Mouse (Mus musculus) embryonic facial prominence, embryonic 13.5 days (tissue): ENCODE data around the gene Glis1. TPM values are rescaled to one million over a fixed set of nuclear protein-coding genes. Genes with fewer than 3 reads are reported as not detected.

Experiments used
- ATAC-seq: fragments of 200-750 bp; cut with Nextera tagmentation; 2 replicates; pipeline ENCODE4 v1.8.0; 2017; ENCODE audit warnings: low read depth; ENCODE audit not compliant: insufficient number of reproducible peaks, insufficient read depth, low FRiP score, low TSS enrichment
- H3K27ac ChIP-seq: fragments of 300-500 bp; sonication (generic); 2 replicates; pipeline ENCODE4 v1.5.1; 2015; ENCODE audit warnings: moderate library complexity, mild to moderate bottlenecking, inconsistent platforms
- H3K27me3 ChIP-seq: fragments of 300-500 bp; sonication (generic); 2 replicates; pipeline ENCODE4 v1.6.1; 2015; ENCODE audit warnings: mild to moderate bottlenecking, inconsistent platforms
- H3K36me3 ChIP-seq: fragments of 300-500 bp; sonication (generic); 2 replicates; pipeline ENCODE4 v1.6.1; 2015; ENCODE audit warnings: mild to moderate bottlenecking, inconsistent platforms
- H3K4me1 ChIP-seq: fragments of 300-500 bp; sonication (generic); 2 replicates; pipeline ENCODE4 v1.6.1; 2015; ENCODE audit warnings: inconsistent platforms
- H3K4me2 ChIP-seq: fragments of 300-500 bp; sonication (generic); 2 replicates; pipeline ENCODE4 v1.6.1; 2015; ENCODE audit warnings: moderate library complexity, mild to moderate bottlenecking, inconsistent platforms
- H3K4me3 ChIP-seq: fragments of 300-500 bp; sonication (generic); 2 replicates; pipeline ENCODE4 v1.5.1; 2015; ENCODE audit warnings: mild to moderate bottlenecking, inconsistent platforms
- H3K9ac ChIP-seq: fragments of 300-500 bp; sonication (generic); 2 replicates; pipeline ENCODE4 v1.6.1; 2015; ENCODE audit warnings: mild to moderate bottlenecking, inconsistent platforms
- H3K9me3 ChIP-seq: fragments of 300-500 bp; sonication (generic); 2 replicates; pipeline ENCODE4 v1.6.1; 2016; ENCODE audit warnings: inconsistent platforms
- WGBS: fragments of 180-500 bp; shearing (Covaris S2); methylation state at CpG from one replicate; pipeline ENCODE4 v1.1.7; 2015; ENCODE audit warnings: mixed read lengths; 5-methylcytosine and 5-hydroxymethylcytosine counted together
- polyA plus RNA-seq: library from polyadenylated mRNA; unstranded; fragments of >200 nt; fragmentation: Nextera tagmentation; extraction: Ambion mirVana; gene quantifications from 2 replicates; pipeline ENCODE4 v1.2.1, GENCODE M21; 2015

Gene Glis1
- polyA plus RNA-seq, 1 experiment from 2014 or later = 60.4 TPM

GRCm38 (mm10) chr4:107603208-107603607 is 168.8 kb downstream of the Glis1 start:
- Histone ChIP-seq H3K27me3 (peaks cover under 1% of the 10 kb centered on the region; the same call in 1 of the 2 replicates), H3K36me3 (no peaks in the 10 kb centered on the region), H3K4me1 (peaks cover 57% of the 10 kb centered on the region), H3K27ac (no peak overlapping the region), H3K4me2 (no peak overlapping the region), H3K9me3 (no peaks in the 10 kb centered on the region), H3K4me3 (no peak overlapping the region), H3K9ac (0 out of 2 replicates have a peak overlapping the region, but pooled peaks have one; percentile 16)
- ATAC-seq = no peak
- WGBS = 78% methylated on average over 7 of the region's 7 CpGs

GRCm38 (mm10) chr4:107605964-107606602 is 171.7 kb downstream of the Glis1 start:
- H3K36me3 ChIP-seq = no peaks in the 10 kb centered on the region
- no peak for ATAC-seq

GRCm38 (mm10) chr4:107609775-107610174 is 175.4 kb downstream of the Glis1 start:
- peak; percentile 45 for ATAC-seq
- no peak overlapping the region for H3K4me3 ChIP-seq
- peaks cover 76% of the 10 kb centered on the region for H3K4me1 ChIP-seq
- H3K9ac ChIP-seq = no peak overlapping the region
- H3K9me3 ChIP-seq = no peaks in the 10 kb centered on the region
- H3K27me3 ChIP-seq = peaks cover 2% of the 10 kb centered on the region; the same call in 1 of the 2 replicates
- WGBS = 25% methylated on average over 8 of the region's 8 CpGs
- no peaks in the 10 kb centered on the region for H3K36me3 ChIP-seq
- no peak overlapping the region for H3K4me2 ChIP-seq
- peak overlapping the region; percentile 92 for H3K27ac ChIP-seq

More at GRCm38 (mm10) chr4:107605964-107606602, 171.7 kb downstream of the Glis1 start:
- Histone ChIP-seq H3K9me3 (no peaks in the 10 kb centered on the region), H3K9ac (0 out of 2 replicates have a peak overlapping the region, but pooled peaks have one; percentile 23), H3K4me2 (no peak overlapping the region), H3K27ac (peak overlapping the region; percentile 63), H3K4me1 (peaks cover 76% of the 10 kb centered on the region), H3K27me3 (peaks cover 2% of the 10 kb centered on the region; the same call in 1 of the 2 replicates), H3K4me3 (no peak overlapping the region)
- WGBS = 49% methylated on average over 17 of the region's 17 CpGs

- Histone ChIP-seq H3K27me3 (peaks cover 2% of the 10 kb centered on the region; the same call in 1 of the 2 replicates), H3K4me2 (no peak overlapping the region), H3K27ac (peak overlapping the region; percentile 8; the same call in 1 of the 2 replicates), H3K9me3 (no peaks in the 10 kb centered on the region), H3K4me1 (peaks cover 54% of the 10 kb centered on the region), H3K36me3 (no peaks in the 10 kb centered on the region), H3K4me3 (no peak overlapping the region), H3K9ac (no peak overlapping the region)
- ATAC-seq = no peak
- WGBS = 75% methylated on average over 9 of the region's 9 CpGs
These were observed 177.7 kb downstream of the Glis1 start for GRCm38 (mm10) chr4:107611888-107612650.

DNA sequence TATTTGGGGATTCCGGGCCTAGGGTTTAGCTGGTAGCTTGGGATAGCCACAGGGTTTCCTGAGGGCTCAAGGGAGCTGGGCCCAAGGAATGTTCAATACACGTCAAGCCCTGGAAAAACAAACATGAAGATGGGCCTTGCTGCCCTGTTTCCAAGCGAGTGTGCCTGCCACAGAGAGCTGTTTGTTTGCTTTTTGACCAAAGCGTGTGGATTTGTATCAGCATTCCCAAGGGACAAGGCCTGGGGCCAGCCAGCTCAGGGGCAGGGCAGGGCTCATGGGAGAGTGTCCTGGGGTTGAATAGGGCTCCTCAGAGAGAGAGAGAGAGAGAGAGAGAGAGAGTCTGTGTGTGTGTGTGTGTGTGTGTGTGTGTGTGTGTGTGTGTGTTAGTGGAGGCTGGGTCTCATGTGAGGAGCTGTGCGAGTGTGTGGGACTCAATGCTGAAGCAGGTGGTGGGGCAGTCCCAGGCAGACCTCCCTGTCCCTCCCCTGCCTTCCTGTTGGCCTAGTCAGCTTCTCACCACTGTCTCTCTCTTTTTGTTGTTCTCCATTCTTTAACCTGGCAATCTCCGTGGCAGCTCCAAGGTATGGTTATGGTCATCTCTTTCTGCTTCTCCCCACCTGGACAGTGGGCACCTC is 183.3 kb downstream of the Glis1 start:
- Histone ChIP-seq H3K9ac (no peak overlapping the region), H3K27ac (no peak overlapping the region), H3K27me3 (no peaks in the 10 kb centered on the region; the same call in 1 of the 2 replicates), H3K36me3 (no peaks in the 10 kb centered on the region), H3K4me3 (no peak overlapping the region), H3K4me1 (peaks cover 33% of the 10 kb centered on the region), H3K9me3 (no peaks in the 10 kb centered on the region), H3K4me2 (no peak overlapping the region)
- no peak for ATAC-seq
- 58% methylated on average over 5 of the region's 6 CpGs for WGBS

GRCm38 (mm10) chr4:107619487-107619886 is 185.1 kb downstream of the Glis1 start:
- no peak for ATAC-seq
- no peaks in the 10 kb centered on the region for H3K36me3 ChIP-seq
- H3K9ac ChIP-seq = no peak overlapping the region
- no peaks in the 10 kb centered on the region; the same call in 1 of the 2 replicates for H3K27me3 ChIP-seq
- H3K4me2 ChIP-seq = no peak overlapping the region
- no peak overlapping the region for H3K27ac ChIP-seq
- H3K4me1 ChIP-seq = peaks cover 51% of the 10 kb centered on the region
- H3K4me3 ChIP-seq = no peak overlapping the region
- no peaks in the 10 kb centered on the region for H3K9me3 ChIP-seq
- WGBS = 90% methylated on average over 7 of the region's 7 CpGs

DNA sequence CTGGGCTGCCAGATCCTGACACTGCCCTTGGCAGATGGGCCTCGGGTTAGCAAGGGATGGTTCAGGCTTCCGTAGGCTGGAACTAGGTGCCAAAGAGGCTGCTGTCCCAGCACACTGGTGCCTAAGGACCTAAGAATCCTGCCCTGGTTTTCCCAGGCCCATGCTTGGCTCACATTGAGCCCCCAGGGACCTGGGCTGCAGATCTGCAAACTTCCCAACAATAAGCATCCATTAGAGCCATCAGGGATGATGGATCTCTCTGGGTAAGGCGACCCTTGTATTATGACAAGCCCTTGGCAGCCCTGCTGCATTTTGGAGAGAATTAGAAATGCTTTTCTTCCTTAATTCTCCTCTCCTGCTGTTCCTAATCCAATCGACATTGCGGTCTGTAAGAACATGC is 187.0 kb downstream of the Glis1 start:
- WGBS = 50% methylated on average over 5 of the region's 5 CpGs
- H3K9ac ChIP-seq = no peak overlapping the region
- H3K27ac ChIP-seq = peak overlapping the region; percentile 19; the same call in 1 of the 2 replicates
- peaks cover 62% of the 10 kb centered on the region for H3K4me1 ChIP-seq
- H3K4me3 ChIP-seq = no peak overlapping the region
- no peak for ATAC-seq
- H3K27me3 ChIP-seq = no peaks in the 10 kb centered on the region; the same call in 1 of the 2 replicates
- H3K36me3 ChIP-seq = no peaks in the 10 kb centered on the region
- H3K4me2 ChIP-seq = no peak overlapping the region
- no peaks in the 10 kb centered on the region for H3K9me3 ChIP-seq

- no peaks in the 10 kb centered on the region for H3K36me3 ChIP-seq
- no peaks in the 10 kb centered on the region; the same call in 1 of the 2 replicates for H3K27me3 ChIP-seq
- H3K4me1 ChIP-seq = peaks cover 58% of the 10 kb centered on the region
- no peak overlapping the region for H3K4me3 ChIP-seq
- H3K9ac ChIP-seq = no peak overlapping the region
- H3K27ac ChIP-seq = no peak overlapping the region
- no peak for ATAC-seq
- H3K4me2 ChIP-seq = no peak overlapping the region
- 72% methylated on average over 6 of the region's 6 CpGs for WGBS
- H3K9me3 ChIP-seq = no peaks in the 10 kb centered on the region
These were observed 187.9 kb downstream of the Glis1 start for GRCm38 (mm10) chr4:107622296-107622695.

- Histone ChIP-seq H3K36me3 (peaks cover 3% of the 10 kb centered on the region; the same call in 1 of the 2 replicates), H3K4me3 (no peak overlapping the region), H3K9me3 (no peaks in the 10 kb centered on the region), H3K9ac (no peak overlapping the region), H3K27ac (0 out of 2 replicates have a peak overlapping the region, but pooled peaks have one; percentile 33), H3K27me3 (no peaks in the 10 kb centered on the region; the same call in 1 of the 2 replicates), H3K4me1 (peaks cover 62% of the 10 kb centered on the region), H3K4me2 (no peak overlapping the region)
- no peak for ATAC-seq
- 39% methylated on average over 6 of the region's 6 CpGs for WGBS
These were observed 189.5 kb downstream of the Glis1 start for GRCm38 (mm10) chr4:107623916-107624315.

- Histone ChIP-seq H3K36me3 (peaks cover 4% of the 10 kb centered on the region), H3K9me3 (no peaks in the 10 kb centered on the region), H3K4me2 (no peak overlapping the region), H3K4me3 (no peak overlapping the region), H3K27me3 (no peaks in the 10 kb centered on the region), H3K4me1 (peaks cover 64% of the 10 kb centered on the region), H3K27ac (no peak overlapping the region), H3K9ac (no peak overlapping the region)
- ATAC-seq = no peak
- 64% methylated on average over 5 of the region's 5 CpGs for WGBS
These were observed 190.6 kb downstream of the Glis1 start for GRCm38 (mm10) chr4:107624951-107625350.

- Histone ChIP-seq H3K4me3 (no peak overlapping the region), H3K27ac (no peak overlapping the region), H3K36me3 (peaks cover 21% of the 10 kb centered on the region), H3K9me3 (no peaks in the 10 kb centered on the region), H3K9ac (no peak overlapping the region), H3K27me3 (no peaks in the 10 kb centered on the region), H3K4me1 (peaks cover 47% of the 10 kb centered on the region), H3K4me2 (no peak overlapping the region)
- ATAC-seq = no peak
- 79% methylated on average over 4 of the region's 4 CpGs for WGBS
These were observed 193.8 kb downstream of the Glis1 start for GRCm38 (mm10) chr4:107628226-107628625.
